Mouse (Mus musculus): ENCODE data around the gene Plce1. TPM values are rescaled to one million over a fixed set of nuclear protein-coding genes. Genes with fewer than 3 reads are reported as not detected.
"Not testable (repeated sequence)": the region's sequence is repeated elsewhere in the genome, so short reads cannot be mapped to it uniquely, and the experiment has no call there.

Plce1 gene
- polyA plus RNA-seq, 1 experiment: not detected

DNA sequence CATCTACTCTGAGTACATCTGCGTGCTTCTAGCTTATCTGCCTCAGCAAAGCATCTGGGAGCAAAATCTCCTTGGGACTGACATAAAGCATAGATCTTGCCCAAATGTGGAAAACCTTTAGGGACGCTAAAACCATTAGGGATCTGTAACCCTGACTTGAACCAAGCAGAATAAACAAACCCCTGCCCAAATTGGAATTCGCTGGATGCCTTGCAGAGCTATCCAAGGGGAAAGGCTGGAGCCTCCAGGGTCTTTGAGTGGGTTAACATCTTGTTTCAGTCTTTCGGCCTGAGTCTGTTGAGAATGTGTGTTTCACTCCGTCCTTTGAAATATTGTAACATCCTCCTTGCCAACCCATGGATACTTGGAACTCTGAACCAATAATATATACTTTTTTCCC, 152.4 kb downstream of the Plce1 start:
- H3K36me3 ChIP-seq (ENCODE audit: control insufficient read depth): no peaks in the 10 kb centered on the region
- TF ChIP-seq TAL1 (IDR thresholded peaks at IDR 0.05; ENCODE audit: low read length): no peak
- H3K4me3 ChIP-seq (replicated peaks): no peak overlapping the region
- no peaks in the 10 kb centered on the region for H3K27me3 ChIP-seq (ENCODE audit: control insufficient read depth)
- no peaks in the 10 kb centered on the region for H3K4me1 ChIP-seq (ENCODE audit: control insufficient read depth)
- H3K9me3 ChIP-seq (ENCODE audit: control insufficient read depth, low read length): no peaks in the 10 kb centered on the region

DNA sequence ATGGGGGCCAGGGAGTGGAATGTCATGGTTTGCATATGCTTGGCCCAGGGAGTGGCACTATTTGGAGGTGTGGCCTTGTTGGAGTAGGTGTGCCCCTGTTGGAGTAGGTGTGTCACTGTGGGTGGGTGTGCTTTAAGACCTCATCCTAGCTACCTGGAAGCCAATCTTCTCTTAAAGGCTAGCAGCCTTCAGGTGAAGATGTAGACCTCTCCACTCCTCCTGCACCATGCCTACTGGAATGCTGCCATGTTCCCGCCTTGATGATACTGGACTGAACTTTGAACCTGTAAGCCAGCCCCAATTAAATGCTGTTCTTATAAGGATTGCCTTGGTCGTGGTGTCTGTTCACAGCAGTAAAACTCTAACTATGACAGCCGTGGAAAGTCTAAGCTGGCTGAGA, 158.1 kb downstream of the Plce1 start:
- no peaks in the 10 kb centered on the region for H3K27me3 ChIP-seq (ENCODE audit: control insufficient read depth)
- no peak overlapping the region for H3K4me3 ChIP-seq (replicated peaks)
- H3K9me3 ChIP-seq (ENCODE audit: control insufficient read depth, low read length): no peaks in the 10 kb centered on the region
- H3K36me3 ChIP-seq (ENCODE audit: control insufficient read depth): no peaks in the 10 kb centered on the region
- no peaks in the 10 kb centered on the region for H3K4me1 ChIP-seq (ENCODE audit: control insufficient read depth)
- TF ChIP-seq TAL1 (IDR thresholded peaks at IDR 0.05; ENCODE audit: low read length) (no peak), GATA1 (IDR thresholded peaks at IDR 0.05; ENCODE audit: low read length) (no peak)

DNA sequence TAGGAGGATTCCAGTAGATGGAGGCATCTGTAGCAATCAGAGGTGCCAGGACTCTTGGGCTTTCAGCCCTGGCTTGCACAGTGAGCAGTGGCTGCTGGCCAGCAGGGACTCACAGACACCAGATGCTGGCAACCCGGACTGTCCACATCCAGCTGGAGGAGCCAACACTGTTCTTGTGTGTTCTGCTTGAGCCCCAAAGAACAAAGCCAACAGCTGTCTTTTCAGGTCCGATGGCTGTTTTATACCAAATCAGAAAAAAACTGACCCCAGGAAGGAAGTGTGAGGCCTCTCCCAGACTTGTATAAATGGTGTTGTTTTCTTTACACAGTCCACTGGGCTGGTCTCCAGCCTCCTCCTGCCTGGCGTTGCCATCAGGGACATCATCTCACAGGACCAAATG, 158.9 kb downstream of the Plce1 start:
- TF ChIP-seq TAL1 (IDR thresholded peaks at IDR 0.05; ENCODE audit: low read length): no peak
- TF ChIP-seq GATA1 (IDR thresholded peaks at IDR 0.05; ENCODE audit: low read length): no peak
- no peaks in the 10 kb centered on the region for H3K27me3 ChIP-seq (ENCODE audit: control insufficient read depth)
- H3K4me3 ChIP-seq (replicated peaks): no peak overlapping the region
- H3K9me3 ChIP-seq (ENCODE audit: control insufficient read depth, low read length): no peaks in the 10 kb centered on the region
- H3K4me1 ChIP-seq (ENCODE audit: control insufficient read depth): no peaks in the 10 kb centered on the region
- no peaks in the 10 kb centered on the region for H3K36me3 ChIP-seq (ENCODE audit: control insufficient read depth)

DNA sequence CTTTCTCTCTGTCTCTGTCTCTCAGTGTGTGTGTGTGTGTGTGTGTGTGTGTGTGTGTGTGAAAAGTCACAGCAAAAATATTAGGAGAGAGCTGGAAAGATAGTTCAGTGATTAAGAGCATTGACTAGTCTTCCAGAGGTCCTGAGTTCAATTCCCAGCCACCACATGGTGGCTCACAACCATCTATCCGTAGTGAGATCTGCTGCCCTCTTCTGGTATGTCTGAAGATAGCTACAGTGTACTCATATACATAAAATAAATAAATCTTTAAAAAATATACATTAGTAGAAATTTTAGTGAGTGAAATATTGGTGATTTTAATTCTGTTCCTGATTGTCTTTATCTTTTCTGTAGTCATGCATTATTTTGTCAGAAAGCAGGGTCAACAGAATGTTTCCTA, 161.6 kb downstream of the Plce1 start:
- H3K27me3 ChIP-seq (ENCODE audit: control insufficient read depth); H3K4me3 ChIP-seq (replicated peaks); H3K9me3 ChIP-seq (ENCODE audit: control insufficient read depth, low read length); H3K36me3 ChIP-seq (ENCODE audit: control insufficient read depth); H3K4me1 ChIP-seq (ENCODE audit: control insufficient read depth): not testable (repeated sequence)

DNA sequence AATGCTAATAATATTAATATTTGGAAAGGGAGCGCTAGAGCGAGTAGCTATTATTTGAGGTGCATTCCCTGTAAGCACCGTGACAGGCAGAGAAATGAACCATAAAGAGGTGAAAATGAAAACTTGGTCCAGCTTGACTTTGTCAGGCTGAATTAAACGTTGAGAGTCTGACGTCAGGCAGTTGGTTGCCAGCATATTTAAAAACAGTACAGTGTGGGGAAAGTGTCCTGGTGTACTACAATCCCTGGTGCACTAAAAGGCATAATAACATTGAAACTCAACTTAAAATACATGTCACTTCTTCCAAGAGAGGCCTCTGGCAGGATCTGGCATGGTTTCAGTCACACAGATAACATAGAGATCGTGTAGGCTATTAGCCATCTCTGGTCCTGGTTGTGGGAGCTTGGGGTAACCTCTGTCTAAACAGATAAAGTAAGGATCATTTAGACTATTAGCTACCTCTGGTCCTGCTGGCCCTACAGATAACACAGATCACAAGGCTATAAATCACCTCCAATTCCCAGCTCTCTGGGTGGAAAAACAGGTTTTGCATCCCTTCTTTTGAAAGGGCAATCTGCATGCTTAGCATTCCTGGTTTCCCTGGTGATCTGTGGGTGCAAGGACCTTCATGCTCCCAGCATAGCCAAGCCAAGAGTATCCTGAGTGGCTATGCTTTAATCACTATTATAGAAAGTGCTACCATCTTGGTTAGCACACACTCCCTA, 164.1 kb downstream of the Plce1 start:
- no peaks in the 10 kb centered on the region for H3K27me3 ChIP-seq (ENCODE audit: control insufficient read depth)
- no peak overlapping the region for H3K4me3 ChIP-seq (replicated peaks)
- no peaks in the 10 kb centered on the region for H3K36me3 ChIP-seq (ENCODE audit: control insufficient read depth)
- no peaks in the 10 kb centered on the region for H3K9me3 ChIP-seq (ENCODE audit: control insufficient read depth, low read length)
- TF ChIP-seq TAL1 (IDR thresholded peaks at IDR 0.05; ENCODE audit: low read length) (no peak), GATA1 (IDR thresholded peaks at IDR 0.05; ENCODE audit: low read length) (no peak)
- H3K4me1 ChIP-seq (ENCODE audit: control insufficient read depth): no peaks in the 10 kb centered on the region

DNA sequence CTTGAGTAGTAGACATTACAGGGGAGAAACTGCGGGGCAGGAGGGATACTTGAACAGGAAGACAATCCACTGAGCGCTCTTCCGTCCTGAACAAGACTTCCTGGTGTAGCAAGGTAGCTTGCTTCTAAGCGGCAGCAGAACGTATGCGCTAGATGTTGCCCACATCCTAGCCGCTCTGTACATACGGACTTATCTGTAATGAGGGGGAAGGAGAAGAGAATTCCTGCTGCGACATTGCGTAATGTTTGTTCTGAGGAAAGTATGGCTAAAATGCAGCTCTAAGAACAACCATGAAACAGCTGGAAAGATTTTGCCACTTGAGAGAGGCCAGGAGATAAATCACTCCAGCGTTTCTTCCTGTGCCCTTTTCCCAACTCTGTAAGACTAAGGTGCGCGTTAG, 177.1 kb downstream of the Plce1 start:
- no peaks in the 10 kb centered on the region for H3K27me3 ChIP-seq (ENCODE audit: control insufficient read depth)
- no peaks in the 10 kb centered on the region for H3K4me1 ChIP-seq (ENCODE audit: control insufficient read depth)
- no peak overlapping the region for H3K4me3 ChIP-seq (replicated peaks)
- H3K9me3 ChIP-seq (ENCODE audit: control insufficient read depth, low read length): no peaks in the 10 kb centered on the region
- no peak for TF ChIP-seq GATA1 (IDR thresholded peaks at IDR 0.05; ENCODE audit: low read length)
- no peak for TF ChIP-seq TAL1 (IDR thresholded peaks at IDR 0.05; ENCODE audit: low read length)
- no peaks in the 10 kb centered on the region for H3K36me3 ChIP-seq (ENCODE audit: control insufficient read depth)

DNA sequence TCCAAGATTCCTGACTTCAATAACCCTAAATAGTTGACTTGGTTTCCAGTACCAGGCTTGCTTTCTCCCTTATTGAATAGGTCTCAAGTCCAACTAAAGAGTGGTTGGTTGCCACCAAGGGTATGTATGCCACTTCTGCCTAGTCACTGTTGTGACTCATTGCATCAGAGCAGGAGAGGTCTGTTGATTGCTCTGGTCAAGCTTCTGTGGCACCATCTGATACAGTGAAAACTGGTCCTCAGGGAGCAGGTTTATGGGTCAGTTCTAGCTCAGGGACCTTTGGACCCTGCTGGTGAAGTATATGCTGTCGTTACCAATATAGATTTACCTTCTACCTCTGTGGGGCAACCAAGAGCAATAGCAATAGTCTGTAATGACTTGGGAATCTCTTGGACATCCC, 184.5 kb downstream of the Plce1 start:
- no peak overlapping the region for H3K4me3 ChIP-seq (replicated peaks)
- TF ChIP-seq TAL1 (IDR thresholded peaks at IDR 0.05; ENCODE audit: low read length) (no peak), GATA1 (IDR thresholded peaks at IDR 0.05; ENCODE audit: low read length) (no peak)
- no peaks in the 10 kb centered on the region for H3K27me3 ChIP-seq (ENCODE audit: control insufficient read depth)
- H3K9me3 ChIP-seq (ENCODE audit: control insufficient read depth, low read length): no peaks in the 10 kb centered on the region
- no peaks in the 10 kb centered on the region for H3K36me3 ChIP-seq (ENCODE audit: control insufficient read depth)
- no peaks in the 10 kb centered on the region for H3K4me1 ChIP-seq (ENCODE audit: control insufficient read depth)

DNA sequence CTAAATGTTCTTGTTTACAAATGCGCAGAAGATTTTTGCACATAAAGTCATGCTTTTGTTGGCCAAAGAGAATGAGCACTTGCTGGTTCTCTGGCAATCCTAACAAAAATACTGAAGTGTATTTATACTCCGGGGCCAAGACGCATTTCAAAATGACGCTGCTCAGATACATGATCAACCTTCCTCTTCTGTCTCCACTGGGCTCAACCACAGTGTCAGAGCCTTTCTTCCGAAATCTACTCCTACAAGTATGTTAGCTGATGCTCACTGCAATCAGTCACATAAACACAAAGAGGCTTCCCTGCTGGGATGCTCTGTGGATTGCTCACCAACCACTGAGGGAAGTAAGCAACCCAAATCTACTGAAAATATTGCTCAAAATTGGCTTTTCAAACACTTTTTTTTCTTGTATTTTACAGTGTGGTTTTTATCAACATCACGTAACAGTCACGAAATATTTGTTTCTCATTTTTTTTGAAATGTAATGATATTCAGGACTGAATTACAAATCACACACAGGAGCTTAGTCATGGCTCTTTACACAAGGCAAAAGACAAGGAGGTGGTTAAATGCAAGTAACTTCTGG, 191.2 kb downstream of the Plce1 start:
- H3K4me3 ChIP-seq (replicated peaks): no peak overlapping the region
- TF ChIP-seq GATA1 (IDR thresholded peaks at IDR 0.05; ENCODE audit: low read length) (no peak), TAL1 (IDR thresholded peaks at IDR 0.05; ENCODE audit: low read length) (no peak)
- no peaks in the 10 kb centered on the region for H3K36me3 ChIP-seq (ENCODE audit: control insufficient read depth)

DNA sequence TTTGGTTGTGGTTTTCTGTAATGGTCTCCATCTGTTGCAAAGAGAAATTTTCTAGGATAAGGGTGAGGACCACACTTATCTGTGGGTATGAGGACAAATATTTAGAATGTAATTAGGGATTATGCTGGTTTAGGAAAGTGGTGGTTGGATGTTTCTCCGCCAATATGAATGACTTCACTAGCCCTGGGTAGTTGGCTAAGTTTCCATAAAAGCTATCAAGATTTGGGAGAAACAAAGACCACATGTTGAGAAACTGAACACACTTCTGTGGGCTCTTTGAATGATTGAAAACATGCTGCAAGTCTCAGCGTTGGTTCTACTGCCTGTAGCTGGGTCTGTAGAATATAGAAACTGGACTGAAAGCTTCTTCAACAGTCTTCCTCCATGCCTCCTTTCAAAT, 193.0 kb downstream of the Plce1 start:
- TF ChIP-seq GATA1 (IDR thresholded peaks at IDR 0.05; ENCODE audit: low read length): no peak
- no peak for TF ChIP-seq TAL1 (IDR thresholded peaks at IDR 0.05; ENCODE audit: low read length)
- Histone ChIP-seq H3K4me1 (ENCODE audit: control insufficient read depth) (no peaks in the 10 kb centered on the region), H3K27me3 (ENCODE audit: control insufficient read depth) (no peaks in the 10 kb centered on the region), H3K9me3 (ENCODE audit: control insufficient read depth, low read length) (no peaks in the 10 kb centered on the region), H3K4me3 (replicated peaks) (no peak overlapping the region), H3K36me3 (ENCODE audit: control insufficient read depth) (no peaks in the 10 kb centered on the region)

More for the DNA sequence above, 191.2 kb downstream of the Plce1 start:
- H3K27me3 ChIP-seq (ENCODE audit: control insufficient read depth): no peaks in the 10 kb centered on the region
- H3K4me1 ChIP-seq (ENCODE audit: control insufficient read depth): no peaks in the 10 kb centered on the region
- no peaks in the 10 kb centered on the region for H3K9me3 ChIP-seq (ENCODE audit: control insufficient read depth, low read length)

DNA sequence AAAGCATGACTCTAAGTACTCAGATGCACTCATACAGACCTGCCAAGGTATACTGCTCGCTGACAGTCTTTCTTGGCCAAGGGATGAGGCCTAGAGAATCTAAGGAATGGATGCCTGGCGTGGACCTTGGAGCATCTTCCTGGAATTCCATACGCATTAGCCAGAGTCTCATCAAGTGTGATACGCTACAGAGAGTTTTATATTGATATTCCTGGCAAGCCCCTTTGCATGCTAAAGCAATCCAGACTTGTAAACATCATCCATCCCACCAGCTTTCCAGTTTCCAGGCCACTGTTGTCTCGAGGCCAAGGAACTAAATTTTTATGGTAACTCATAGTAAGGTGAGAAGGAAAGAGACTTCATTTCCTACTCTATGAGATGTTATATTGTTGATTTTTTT, 197.7 kb downstream of the Plce1 start:
- no peaks in the 10 kb centered on the region for H3K36me3 ChIP-seq (ENCODE audit: control insufficient read depth)
- no peaks in the 10 kb centered on the region for H3K27me3 ChIP-seq (ENCODE audit: control insufficient read depth)
- H3K4me3 ChIP-seq (replicated peaks): no peak overlapping the region
- no peaks in the 10 kb centered on the region for H3K4me1 ChIP-seq (ENCODE audit: control insufficient read depth)
- H3K9me3 ChIP-seq (ENCODE audit: control insufficient read depth, low read length): no peaks in the 10 kb centered on the region
- TF ChIP-seq TAL1 (IDR thresholded peaks at IDR 0.05; ENCODE audit: low read length) (no peak), GATA1 (IDR thresholded peaks at IDR 0.05; ENCODE audit: low read length) (no peak)
